Mouse (Mus musculus): ENCODE measurements at regions not wholly inside any gene's neighbourhood (a gene's known extent, or its start where the extent isn't known, plus 50 kb on each side); places are given as distances from the start of the nearest gene placed in this dataset.

DNA sequence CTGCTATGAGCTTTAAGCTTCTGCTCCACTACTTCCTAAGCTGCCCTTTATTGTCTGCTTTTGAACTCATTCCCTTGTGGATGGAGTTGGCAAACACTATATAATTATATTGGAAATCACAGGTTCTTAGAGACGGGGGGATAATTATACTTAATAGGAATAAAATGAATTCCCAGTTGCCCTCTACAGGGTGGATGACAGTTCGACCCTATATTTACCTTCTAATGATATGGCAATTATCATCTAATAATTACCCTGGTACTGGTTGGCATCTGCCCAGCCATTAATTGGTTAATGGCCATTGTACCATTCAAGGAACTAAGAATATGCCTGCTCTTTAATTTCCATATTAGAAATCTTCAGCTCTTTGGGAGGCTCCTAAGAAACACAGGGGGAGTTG is 302.5 kb upstream of the 4931429L15Rik start:
- DNase-seq (ENCODE audit: low read depth): no peak

DNA sequence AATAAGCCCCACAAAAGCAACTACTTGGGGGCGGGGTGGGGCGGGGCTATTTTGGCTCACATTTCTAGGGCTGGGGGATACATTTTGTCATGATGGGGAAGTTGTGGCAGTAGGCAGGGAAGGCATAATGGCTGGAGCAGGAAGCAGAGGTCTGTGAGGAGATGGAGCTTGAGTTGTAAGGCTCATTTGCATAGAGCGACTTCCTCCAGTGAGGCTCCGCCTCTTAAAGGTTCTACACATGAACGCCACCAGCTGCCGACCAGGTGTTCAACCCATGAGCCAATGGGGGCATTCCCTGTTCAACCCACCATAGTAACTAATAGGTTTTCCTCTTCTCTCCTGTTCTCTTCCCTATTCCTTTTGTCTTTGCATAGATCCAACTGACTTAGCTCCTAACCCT is 302.1 kb upstream of the 4931429L15Rik start:
- DNase-seq (ENCODE audit: low read depth): no peak

GRCm38 (mm10) chr9:46610101-46611005 is 290.6 kb upstream of the 4931429L15Rik start:
- no peak for DNase-seq (ENCODE audit: low read depth)

- no peak for DNase-seq (ENCODE audit: low read depth)
These were observed 288.9 kb upstream of the 4931429L15Rik start for GRCm38 (mm10) chr9:46608695-46609094.

GRCm38 (mm10) chr9:46600803-46601202 is 281.0 kb upstream of the 4931429L15Rik start:
- DNase-seq (ENCODE audit: low read depth): no peak

- DNase-seq (ENCODE audit: low read depth): no peak
These were observed 280.3 kb upstream of the 4931429L15Rik start for GRCm38 (mm10) chr9:46599931-46600708.

DNA sequence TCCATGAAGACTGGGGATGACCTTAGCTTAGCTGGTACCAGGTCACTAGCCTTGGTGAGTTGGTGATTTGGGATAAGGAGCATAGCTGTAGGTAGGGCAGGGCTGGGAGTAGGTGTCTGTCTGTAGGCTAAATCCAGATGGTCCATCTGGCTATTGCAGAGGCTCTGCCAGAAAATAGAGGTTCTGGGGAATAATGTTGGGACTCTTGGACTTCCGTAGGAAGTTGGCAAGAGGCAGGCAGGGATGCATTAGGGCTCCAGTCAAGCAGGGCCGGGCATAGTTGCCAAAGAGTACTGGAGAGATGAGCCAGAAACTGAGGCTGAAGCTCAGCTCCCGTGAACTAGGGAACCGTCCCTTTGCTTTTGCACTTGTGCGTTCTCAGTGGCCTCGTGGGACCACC is 278.7 kb upstream of the 4931429L15Rik start:
- DNase-seq (ENCODE audit: low read depth): no peak

DNA sequence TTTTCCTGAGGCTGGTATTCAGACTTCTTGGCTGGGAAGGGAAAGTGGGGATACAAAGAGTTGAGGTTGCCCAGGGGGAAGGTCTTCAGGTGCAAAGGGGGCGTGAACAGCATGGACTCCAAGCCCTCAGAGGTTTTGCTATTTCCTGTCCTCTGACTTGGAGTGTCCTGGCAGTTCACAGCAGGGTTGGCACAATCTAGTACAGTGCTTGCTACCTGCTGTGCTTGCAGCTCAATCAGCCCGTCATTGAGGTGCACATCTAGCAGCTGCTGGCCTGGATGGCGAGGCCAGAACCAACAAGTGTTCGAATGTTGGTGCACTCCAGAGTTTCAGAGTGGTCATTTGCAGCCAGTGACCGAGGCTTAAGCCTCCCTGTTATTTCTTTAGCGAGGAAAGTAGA is 273.7 kb upstream of the 4931429L15Rik start:
- DNase-seq (ENCODE audit: low read depth): no peak

- no peak for DNase-seq (ENCODE audit: low read depth)
These were observed 273.1 kb upstream of the 4931429L15Rik start for GRCm38 (mm10) chr9:46592908-46593307.

DNA sequence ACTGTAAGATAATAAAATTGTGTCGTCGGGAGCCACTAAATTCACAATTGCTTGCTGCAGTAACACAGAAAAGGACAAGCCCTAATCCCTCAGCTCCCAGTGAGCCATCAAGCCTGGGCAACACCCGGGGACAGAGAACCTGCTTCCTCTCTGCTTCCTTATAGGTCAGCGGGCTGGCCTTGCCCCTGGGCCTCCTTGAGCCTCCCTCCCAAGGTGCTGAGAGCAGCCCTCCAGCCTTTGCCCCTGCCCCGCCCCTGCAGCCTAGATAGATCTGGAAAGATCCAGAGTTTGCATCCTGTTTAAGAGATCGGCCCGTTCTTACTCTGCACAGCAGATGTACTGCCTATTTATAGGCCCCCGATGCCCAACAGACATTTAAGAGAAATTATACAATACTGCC is 267.0 kb upstream of the 4931429L15Rik start:
- DNase-seq (ENCODE audit: low read depth): no peak

DNA sequence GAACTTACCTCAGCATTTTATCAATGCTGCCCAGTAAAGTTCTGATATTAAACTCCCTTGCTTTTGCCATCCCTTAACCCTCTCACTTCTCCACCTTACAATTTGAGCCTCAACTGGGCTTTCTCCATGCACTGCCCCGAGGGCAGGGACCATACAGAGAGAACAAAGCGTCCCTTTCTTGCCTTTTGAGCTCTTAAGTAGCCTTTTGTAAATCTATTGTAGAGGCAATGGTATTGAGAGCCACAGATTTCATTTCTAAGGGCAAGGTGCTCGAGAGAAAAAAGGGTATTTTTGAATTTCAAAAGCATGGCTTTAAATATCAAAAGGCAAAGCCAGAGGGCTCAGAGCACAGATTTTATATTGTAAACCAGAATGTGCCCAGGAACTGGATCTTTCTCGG is 262.1 kb upstream of the 4931429L15Rik start:
- DNase-seq (ENCODE audit: low read depth): no peak

DNA sequence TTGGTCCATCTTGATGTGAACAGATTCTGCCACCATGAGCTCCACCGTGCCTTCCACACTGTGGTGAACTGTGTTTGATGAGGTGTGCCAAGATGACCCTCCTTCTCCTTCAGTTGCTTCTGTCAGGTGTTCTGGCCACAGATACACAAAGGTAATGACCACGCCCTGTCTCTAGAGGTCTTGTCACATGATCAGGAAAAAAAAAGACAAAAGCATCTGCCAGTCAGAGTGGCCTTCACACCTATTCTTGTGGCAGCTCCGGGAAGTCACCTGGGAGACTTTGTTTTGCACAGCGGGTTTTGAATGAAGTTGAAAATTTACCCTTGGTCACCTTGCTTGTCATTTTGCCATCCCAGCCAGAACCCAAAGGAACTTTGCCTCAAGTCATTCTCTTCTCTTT is 242.5 kb upstream of the 4931429L15Rik start:
- no peak for DNase-seq (ENCODE audit: low read depth)

- DNase-seq (ENCODE audit: low read depth): no peak
These were observed 238.7 kb upstream of the 4931429L15Rik start for GRCm38 (mm10) chr9:46558481-46558880.

DNA sequence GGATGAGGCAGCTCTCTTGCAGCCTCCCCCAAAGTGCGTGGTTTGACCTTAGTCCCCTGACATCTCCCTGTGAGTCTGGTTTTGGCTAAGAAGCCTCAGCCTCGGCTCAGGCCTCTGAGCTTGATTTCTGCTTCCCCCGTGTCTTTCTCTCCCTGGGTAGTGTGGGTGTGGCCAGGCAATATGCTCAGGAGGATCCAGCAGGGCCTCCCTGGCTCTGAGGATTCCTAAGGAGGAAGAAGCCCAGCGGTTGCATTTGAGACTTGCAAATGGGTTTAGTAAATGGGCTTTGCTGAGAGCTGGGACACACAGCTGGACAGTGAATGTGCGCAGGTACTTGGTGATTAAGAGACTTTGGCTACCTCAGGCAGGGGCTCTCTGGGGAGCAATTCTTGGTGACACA is 238.0 kb upstream of the 4931429L15Rik start:
- no peak for DNase-seq (ENCODE audit: low read depth)

DNA sequence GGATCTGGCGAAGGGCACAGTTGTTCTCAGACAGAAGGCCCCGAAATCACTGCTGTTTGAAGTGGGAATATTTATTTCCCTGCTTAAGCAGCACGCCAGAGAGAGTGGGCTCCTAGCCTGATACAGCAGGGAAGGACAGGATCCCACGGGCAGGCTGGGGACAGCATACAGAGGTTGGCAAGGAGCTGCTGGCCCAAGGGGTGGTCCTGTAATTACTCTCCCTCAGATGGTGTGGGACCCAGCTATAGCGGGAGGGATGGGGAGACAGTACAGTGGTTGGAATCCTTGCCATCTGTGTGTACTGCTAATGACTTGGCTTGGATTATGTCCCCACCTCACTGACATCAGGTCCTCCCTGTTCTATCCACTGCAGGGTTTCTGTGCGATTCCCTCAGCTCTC is 235.4 kb upstream of the 4931429L15Rik start:
- no peak for DNase-seq (ENCODE audit: low read depth)

DNA sequence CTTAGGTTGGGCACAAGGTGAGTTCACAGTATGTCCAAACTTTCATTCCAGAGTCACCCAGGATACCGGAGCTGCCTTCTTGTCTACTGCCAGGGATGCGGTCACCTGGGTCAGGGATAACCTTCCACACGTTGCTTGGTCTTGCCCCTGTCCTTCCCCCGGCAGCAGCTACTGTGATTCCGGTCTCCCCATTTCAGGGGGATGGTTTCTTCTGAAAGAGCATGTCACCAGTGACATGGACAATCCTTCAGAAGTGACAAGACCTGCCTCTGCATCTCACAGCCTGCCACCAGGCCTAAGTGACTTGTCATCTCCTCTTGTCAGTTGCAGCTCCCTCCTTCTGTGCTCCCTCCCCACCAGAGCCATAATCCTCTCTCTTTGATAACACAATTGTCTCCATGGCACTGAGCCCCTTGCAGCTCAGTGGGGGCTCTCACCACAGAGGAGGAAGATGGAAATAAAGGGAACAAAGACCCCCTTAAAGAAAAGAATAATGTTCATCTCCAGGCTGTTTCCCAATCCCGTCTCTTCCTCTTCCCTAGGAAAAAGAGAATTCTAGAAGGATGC is 234.9 kb upstream of the 4931429L15Rik start:
- no peak for DNase-seq (ENCODE audit: low read depth)

DNA sequence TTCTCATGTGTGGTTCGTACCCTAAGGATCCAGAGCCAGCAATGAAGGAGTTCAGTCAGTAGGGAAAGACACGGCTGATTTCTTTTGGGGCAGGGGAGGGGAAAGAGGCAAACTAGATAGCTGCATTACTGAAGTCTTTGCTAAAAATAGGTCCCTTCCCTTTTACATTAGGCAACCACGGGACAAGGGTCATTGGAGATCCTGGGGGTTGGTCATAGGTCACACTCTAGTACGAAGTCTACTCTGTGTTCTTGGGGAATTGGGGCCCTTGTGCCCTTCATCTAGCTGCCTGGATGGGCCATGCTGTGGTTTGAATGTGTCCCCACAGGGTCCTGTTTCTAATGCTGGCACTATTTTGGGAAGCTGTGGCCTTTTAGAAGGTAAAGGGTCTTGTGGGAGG is 229.6 kb upstream of the 4931429L15Rik start:
- DNase-seq (ENCODE audit: low read depth): no peak

- no peak for DNase-seq (ENCODE audit: low read depth)
These were observed 224.5 kb upstream of the 4931429L15Rik start for GRCm38 (mm10) chr9:46544326-46544725.

DNA sequence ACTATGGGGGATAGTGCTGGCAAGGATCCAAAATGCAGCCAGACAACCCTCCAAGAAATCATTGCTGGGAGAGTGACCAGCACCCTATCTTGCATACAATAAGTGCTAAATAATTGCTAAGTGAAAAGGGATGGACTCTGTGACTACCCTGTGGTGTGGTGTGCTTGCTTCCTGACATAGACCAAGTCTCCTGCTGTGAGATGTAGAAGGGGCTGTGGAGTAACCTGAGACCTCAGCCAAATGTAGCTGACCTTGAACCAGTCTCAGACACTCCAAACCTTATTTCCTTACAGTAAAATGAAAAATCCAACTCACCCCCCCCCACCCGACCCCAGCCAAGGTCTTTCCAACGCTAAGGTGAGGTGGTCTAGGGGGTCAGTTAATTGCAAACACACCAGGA is 221.2 kb upstream of the 4931429L15Rik start:
- DNase-seq (ENCODE audit: low read depth): no peak

GRCm38 (mm10) chr9:46538616-46539015 is 218.8 kb upstream of the 4931429L15Rik start:
- DNase-seq (ENCODE audit: low read depth): no peak

- no peak for DNase-seq (ENCODE audit: low read depth)
These were observed 196.8 kb upstream of the 4931429L15Rik start for GRCm38 (mm10) chr9:46516401-46517130.
